Mouse (Mus musculus) adrenal gland (tissue): ENCODE data around the gene Nuf2.
"Not testable (repeated sequence)": the region's sequence is repeated elsewhere in the genome, so short reads cannot be mapped to it uniquely, and the experiment has no call there.

ENCODE experiments used
- intact Hi-C: fragments of 180-260 bp; cut with DNase I; formaldehyde crosslinking; loops from one replicate; pipeline ENCODE4 v1.15.1; 2025
- long read RNA-seq, 2 experiments: library from polyadenylated mRNA; unstranded; transcript quantifications; one replicate each; pipeline ENCODE4 v2.0.0; 2020; ENCODE audit warnings: borderline replicate concordance in 1 of 2; ENCODE audit not compliant: insufficient replicate concordance in 1 of 2

Nuf2 gene
- long read RNA-seq, experiment 1, partial matches to known transcripts = 1 of 1 reads
- long read RNA-seq, experiment 1, other reads (novel, unspliced or antisense) = 0 of 1 reads
- long read RNA-seq, experiment 2, partial matches to known transcripts = 0 of 1 reads
- long read RNA-seq, experiment 2, other reads (novel, unspliced or antisense) = 0 of 1 reads

- intact Hi-C loops = loop anchor here (5.0 kb wide), 1 partner anchor 141 kb away; no protein-coding TSS in a partner anchor
Measured at GRCm38 (mm10) chr1:169530876-169531701, at the start of gene Nuf2. TSS of gene Nuf2 (minus strand) at chr1:169531464.

GRCm38 (mm10) chr1:169579572-169579971, 48.3 kb upstream of the Nuf2 start:
- intact Hi-C loops = no loop called here

DNA sequence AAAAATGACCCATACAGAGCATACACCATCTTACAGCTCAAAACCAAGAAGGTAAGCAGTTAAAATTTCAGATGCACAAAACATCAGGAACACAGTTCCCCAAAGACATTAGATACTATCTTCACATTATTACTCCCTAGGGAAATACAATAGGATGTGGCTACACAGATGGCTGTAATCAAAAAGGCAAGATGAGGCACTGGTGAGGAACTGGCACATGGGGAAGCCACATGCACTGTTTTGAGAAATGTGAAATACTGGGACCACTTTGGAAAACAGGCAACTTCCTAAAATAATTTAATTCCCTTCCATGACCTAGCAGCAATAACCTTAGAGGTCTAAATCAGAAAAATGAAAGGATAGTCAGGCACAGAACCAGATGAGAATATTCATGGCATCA, 42.9 kb upstream of the Nuf2 start:
- intact Hi-C loops = no loop called here

DNA sequence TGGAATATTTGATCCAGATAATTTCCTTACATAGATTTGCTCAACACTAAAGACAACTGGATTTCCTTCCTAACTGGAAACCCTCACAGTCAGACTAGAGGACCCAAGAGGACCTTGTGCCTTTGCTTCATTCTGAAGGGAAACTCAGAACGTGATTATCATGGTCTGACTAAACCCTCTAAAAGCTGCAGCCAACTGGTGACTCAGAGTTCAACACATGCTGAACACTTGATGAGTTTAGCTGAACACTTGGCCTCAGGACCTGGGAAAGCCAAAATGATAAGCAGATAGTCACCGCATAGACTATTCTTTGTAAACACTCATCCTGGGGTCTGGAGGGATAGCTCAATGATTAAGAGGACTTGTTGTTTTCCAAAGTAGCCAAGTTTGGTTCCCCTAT, 24.4 kb upstream of the Nuf2 start:
- intact Hi-C loops = no loop called here

DNA sequence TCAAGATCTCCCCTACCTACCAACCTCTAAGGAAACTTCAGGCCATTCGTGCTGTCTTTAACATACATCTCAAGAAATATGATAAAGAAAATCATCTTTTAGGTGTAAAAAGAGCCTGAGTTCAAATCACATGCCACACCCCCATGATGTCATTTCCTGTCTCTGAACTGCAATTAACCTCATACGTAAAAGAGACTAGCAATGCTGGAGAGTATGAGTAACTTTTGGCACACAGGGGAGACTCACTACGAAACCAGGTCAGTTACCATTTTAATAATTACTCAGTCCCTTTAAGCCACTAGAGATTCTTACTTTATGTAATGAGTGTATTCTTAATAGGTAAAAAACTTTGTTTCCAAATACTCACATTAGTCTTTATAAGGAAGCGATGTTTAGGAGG, 23.8 kb upstream of the Nuf2 start:
- intact Hi-C loops = no loop called here

DNA sequence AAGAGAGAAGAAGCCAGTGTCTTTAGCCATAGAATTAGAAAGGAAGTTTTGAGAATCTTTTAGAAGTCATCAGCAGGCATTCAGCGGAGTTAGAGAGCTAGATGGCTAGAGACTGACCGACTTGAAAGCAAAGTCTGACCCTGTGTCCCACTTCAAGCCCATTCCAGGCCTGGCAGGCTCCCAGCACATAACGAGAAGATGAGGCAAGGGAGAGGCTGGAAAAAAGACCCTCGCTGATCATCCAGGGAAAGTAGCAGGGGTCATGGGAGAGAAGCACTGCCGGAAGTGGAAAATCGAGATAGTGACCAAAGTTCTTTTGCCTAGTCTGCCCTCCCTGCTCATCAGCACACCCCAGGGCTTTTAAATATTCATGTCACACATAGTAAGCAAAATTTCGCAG, 22.2 kb upstream of the Nuf2 start:
- intact Hi-C loops = no loop called here

DNA sequence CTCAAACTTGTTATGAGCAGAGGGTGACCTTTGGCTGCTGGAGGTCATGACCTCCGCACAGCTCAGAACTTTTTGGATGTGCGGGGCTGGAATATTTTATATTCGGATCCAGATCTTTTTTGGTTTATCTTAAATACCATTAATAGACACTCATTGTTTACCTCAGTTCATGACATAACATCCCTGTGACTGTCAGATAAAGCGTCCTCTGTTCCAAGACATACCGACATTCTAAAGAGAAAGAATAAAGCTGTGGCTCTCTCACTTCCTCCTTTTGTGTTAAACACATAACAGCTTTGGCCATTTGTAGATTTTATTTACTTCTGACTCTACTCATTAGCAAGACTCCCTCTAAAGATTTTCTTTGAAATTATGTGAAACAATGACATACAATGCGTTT, 9.2 kb upstream of the Nuf2 start:
- intact Hi-C loops = no loop called here

DNA sequence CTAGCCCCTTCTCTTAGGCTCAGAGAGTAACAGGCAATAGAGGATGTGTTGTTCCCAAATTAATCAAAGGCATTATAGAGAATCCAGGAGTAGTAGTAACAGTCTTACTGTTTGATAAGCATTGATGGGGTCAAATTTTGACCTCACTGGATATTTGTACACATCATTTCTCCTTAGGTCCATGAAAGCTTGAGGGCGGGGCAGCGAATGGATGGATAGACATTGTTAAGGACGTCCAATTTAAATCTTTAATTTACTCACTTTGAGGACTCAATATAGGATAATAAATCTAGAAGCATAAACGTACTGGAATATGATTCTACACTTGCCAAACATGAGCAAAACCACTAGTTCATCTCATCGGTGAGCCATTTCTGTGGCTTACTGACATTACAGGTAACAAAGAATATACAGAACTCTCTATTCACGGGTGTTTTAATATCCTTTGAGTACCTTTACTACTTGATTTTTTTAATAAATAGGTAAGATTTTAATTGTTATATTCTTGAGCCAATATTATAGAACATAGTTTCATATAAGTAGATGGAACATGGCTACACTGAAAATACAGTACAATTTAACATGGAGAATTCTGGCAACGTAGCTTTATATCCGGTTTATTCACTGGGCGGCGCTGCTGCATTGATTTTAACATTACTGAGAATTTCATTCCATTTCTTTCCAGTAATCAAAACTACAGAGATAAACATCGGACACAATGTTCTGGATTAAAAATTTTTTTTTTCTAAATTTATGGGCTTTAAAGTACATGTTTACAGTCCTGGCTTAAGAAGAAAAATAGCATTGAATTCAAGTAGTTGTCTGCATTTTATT, 655 bp upstream of the Nuf2 start:
- intact Hi-C loops = loop anchor here (2.0 to 5.0 kb wide), 2 partner anchors 140 to 387 kb away; no protein-coding TSS in a partner anchor

DNA sequence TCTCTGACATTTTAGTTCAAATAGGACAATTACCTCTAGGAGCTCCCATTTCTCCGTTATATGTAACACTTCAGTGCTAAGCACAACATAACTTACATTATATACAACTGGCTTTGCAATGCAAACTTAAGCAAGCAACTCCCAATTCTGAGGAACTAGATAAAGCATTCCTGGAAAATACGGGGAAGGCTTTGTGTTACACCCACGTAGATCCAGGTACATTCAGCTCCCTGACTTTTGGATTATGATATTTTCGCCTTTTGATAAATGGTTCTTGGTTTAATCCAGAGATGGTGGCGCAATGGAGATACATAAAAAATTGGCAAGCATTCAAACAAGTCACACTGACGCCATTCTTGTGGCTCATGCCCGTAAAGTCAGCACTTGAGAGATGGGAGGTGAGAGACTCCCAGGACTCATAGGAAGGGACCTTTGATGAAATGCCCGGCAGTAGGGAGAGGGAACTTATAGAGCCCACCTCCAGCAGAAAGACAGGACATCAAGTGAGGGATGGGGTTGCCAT, 1.2 kb downstream of the Nuf2 start:
- intact Hi-C loops = loop anchor here (5.0 kb wide), 1 partner anchor 142 kb away; no protein-coding TSS in a partner anchor

DNA sequence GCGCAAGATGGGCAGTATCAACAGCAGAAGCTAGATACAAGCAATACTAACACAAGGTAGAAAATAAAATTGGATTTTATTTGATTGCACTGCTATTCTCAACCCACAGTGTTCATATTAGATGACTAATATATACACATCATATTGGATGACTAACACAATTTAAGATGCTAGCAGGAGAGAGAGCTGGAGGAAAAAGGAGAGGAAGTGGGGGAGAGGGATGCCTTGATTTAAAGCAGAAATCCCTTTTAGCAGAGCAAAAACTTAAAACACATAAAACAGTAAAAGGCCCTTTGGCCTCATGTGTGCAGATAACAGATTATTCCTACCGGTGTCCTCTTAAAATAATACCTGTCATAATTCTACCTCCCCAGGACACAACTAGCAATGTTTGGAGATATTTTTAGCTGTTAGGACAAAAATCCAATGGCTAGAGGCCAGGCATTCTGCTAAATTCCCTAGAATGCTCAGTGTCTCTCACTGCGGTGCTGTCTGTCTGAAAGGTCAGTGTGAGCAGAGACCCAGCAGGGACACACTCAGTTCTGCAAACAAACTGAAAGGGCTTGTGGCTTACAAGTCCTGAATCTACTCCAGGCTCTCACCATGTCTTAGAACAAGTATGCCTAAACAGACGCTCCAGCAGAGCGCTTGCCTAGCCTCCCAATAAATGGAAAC, 5.1 kb downstream of the Nuf2 start:
- intact Hi-C loops = no loop called here

DNA sequence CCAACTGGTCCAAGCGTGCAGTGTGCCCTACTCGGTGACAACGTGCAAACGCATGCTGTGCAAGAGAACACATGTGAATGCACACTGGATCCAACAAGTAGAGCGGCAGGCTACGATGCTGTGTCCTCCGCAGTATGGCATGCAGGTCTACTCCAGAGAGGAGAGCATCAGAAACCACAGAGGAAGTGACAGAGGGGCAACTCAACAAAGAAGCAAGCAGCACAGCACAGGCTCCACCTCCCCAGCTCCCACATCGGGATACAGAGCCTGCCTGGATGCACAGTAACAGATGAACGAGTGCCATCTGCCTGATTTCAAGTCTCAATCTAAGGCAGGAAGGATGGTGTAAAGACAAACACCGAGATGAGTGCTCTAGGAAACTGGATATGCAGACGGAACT, 11.9 kb downstream of the Nuf2 start:
- intact Hi-C loops = no loop called here

GRCm38 (mm10) chr1:169517899-169518517, 13.3 kb downstream of the Nuf2 start:
- intact Hi-C loops = not testable (repeated sequence)

DNA sequence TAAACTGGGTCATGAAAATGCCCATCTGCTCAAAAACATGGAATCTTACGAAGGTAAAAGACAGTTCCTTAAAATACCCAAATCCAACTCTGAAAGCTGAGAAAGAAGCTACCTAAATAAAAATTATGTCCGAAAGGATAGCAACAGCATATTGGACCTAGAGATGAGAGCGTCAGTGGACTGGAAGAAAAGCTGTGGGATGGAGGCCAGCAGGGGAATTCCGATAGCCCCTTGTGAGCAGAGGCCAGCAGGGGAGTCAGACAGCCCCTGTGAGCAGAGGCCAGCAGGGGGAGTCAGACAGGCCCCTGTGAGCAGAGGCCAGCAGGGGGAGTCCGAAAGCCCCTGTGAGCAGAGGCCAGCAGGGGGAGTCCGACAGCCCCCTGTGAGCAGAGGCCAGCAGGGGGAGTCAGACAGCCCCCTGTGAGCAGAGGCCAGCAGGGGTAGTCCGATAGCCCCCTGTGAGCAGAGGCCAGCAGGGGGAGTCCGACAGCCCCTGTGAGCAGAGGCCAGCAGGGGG, 13.8 kb downstream of the Nuf2 start:
- intact Hi-C loops = no loop called here

DNA sequence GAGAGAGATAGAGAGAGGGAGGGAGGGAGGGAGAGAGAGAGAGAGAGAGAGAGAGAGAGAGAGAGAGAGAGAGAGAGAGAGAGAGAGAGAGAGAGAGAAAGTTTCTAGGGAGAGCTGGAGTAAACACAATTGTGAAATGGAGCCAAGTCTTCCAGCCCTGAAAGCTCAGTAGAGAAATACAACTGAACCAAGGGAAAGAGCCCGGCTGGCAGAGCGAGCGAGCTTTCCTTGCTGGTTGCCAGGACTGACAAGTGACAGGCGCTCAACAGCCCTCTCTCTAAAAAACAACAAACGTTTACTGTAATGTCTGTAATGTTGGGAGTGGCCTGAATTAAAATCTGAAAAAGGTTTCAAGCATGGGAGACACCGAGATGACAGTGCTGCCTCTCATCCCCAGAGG, 24.9 kb downstream of the Nuf2 start:
- intact Hi-C loops = no loop called here

DNA sequence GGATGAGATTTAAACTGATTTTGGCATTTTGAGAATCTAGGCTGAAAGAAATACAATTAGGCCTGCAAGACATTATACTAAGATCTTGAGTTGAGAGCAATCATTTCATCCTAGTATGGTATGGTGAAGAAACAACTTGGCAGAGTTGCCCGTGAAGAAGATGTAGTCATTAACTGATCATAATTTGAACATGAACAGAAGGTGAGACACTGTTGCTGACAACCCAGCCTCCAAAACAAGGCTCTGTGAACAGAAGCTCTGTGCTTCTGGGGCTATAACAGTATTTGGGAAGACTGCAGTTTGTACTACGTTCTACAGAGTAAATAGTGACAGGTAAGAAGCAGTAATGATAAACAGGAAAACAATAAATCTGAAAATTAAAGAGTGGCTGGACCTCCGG, 28.4 kb downstream of the Nuf2 start:
- intact Hi-C loops = no loop called here

DNA sequence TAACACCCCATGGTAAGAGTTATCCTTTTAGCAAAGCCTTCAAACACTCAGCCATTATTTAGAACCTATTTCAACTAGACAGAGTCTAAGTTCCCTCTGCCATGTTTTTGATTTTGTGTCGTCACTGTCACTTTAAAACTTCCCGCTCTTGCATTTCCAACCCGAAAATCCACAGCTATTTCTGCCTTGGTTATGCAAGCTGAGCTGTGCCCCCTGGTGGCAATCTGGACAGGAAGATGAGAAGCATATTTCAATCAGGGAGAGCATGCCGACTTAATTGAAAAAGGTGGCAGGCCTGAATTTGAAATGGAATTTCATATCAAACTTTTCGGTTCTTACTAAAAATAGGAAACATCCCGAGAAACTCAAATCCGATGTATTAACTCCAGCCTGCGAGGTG, 35.6 kb downstream of the Nuf2 start:
- intact Hi-C loops = no loop called here

DNA sequence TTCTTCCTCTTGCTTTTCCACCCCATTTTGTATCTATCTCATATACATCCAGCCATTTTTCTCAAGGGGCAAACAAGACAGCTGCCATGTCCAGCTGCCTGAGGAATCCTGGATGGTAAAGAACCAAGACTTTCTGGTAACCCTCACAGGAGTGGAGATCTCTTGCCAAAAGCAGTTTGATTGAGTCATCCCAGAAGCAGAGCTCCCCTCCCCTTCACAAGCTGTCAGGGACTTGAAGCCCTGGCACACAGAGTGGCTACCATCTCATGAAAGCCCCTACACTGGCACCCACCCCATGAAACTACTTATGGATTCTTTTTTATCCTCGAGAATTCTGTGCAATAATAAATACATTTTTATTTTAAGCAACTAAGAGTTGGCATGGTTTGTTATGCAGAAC, 39.7 kb downstream of the Nuf2 start:
- intact Hi-C loops = no loop called here

GRCm38 (mm10) chr1:169485408-169485885, 45.8 kb downstream of the Nuf2 start:
- intact Hi-C loops = no loop called here

DNA sequence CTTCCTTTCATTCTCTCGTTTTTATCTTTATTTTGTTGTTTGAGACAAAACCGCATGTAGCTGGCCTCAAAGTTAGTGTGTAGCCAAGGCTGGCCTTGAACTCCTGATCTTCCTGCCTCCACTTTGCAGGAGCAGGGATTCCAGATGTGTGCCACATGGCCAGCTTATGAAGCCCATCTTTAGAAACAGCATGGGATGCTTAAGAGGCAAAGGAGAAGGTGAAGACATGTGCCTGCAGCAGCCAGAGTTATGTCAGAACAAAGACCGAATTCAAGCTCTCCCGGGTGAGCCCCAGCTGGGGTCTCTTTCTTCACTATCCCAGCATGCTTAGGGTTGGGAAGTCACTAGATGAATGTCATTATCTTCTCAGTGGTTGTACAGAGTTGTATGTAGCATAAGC, 46.7 kb downstream of the Nuf2 start:
- intact Hi-C loops = no loop called here

DNA sequence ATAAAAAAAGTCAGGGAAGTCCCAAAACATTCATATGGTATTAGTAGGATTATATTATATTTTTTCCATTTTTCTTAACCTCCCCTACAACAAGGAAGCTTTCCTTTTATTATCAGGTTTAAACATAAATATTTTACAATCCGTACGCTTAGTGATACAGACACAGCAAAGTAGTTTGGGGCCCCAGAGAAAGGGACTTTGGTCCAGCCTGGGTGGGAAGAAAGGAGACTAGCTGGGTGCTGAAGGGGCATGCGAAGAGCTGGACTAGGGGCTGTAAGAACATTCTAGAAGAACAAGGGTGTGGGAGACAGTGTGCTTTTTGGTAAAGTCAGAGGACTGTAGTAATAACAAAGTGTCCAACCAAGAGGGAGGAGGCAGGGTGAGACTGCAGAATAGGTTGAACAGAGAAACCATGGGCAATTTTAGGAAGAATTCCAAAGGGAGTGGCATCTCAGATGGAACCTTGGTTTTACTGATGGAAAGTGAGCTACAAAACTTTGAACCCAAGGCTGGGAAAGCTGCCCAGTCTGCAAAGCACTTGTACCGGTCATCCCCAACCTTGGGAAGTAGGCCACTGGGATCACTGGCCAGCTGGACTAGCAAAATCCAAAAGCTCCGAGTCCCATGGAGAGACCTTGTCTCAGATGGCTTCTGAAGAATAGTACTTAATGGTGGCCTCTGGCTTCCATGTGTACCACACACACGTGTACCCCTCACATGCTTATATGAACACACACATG, 48.5 kb downstream of the Nuf2 start:
- intact Hi-C loops = no loop called here
